Mouse (Mus musculus): Measurements from ENCODE around the gene Ube2e1. TPM values are rescaled to one million over a fixed set of nuclear protein-coding genes. Genes with fewer than 3 reads are reported as not detected.
A peak's percentile ranks its signal among the peaks of the same experiment; 100 is the strongest.

Gene Ube2e1
- polyA plus RNA-seq, 1 experiment from 2014 or later = 104 TPM

DNA sequence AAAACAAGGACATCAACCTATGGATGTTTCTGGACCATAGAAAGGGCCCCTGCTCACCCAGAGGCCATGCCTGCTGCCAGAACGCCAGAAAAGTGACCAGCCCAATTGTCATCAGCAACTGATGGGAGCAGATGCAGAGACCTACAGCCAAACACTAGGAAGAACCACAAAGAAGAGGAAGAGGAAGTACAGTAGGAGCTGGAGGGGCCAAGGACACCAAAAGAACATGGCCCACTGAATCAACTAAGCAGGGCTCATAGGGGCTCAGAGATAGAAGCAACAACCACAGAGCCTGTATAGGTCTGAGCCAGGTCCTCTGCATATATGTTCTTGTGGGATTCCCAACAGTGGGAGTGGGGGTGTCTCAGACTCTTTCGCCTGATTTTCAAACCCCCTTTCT, 34.2 kb downstream of the Ube2e1 start:
- Histone ChIP-seq H3K27ac (replicated peaks) (no peak overlapping the region), H3K27me3 (ENCODE audit: control insufficient read depth, insufficient read depth, low read length) (no peaks in the 10 kb centered on the region), H3K9me3 (ENCODE audit: control insufficient read depth, low read length) (no peaks in the 10 kb centered on the region), H3K9ac (ENCODE audit: low read length) (no peak overlapping the region), H3K4me1 (replicated peaks; ENCODE audit: control insufficient read depth, insufficient read depth) (no peaks in the 10 kb centered on the region), H3K4me3 (ENCODE audit: low read depth, low read length) (no peak overlapping the region), H3K4me2 (replicated peaks; ENCODE audit: low read depth) (no peak overlapping the region), H3K36me3 (ENCODE audit: control insufficient read depth, insufficient read depth, low read length) (no peaks in the 10 kb centered on the region)
- WGBS = 86% methylated on average over 2 of the region's 2 CpGs
- DNase-seq (ENCODE audit: low spot score) (no peak), ATAC-seq (ENCODE audit: low FRiP score, low TSS enrichment) (no peak)
- TF ChIP-seq EP300 (optimal IDR thresholded peaks at IDR 0.05) = no peak

DNA sequence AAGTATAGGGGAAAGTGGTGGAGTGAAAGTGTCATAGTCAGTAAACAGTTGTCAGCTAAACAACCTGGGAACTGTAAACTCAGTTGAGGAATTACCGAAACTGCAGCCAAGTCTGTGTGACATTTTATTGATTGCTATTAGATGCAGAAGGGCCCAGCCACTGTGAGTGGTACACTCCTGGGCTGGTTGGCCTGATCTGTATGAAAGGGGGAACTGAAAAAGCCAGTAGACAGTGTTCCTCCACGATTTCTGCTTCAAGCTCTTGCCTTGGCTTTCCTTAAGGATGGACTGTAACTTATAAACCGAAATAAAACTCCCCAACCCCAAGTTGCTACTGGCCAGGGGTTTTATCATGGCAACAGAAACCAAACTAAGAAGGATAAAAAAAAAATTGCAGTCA, 39.1 kb downstream of the Ube2e1 start:
- no peak overlapping the region for H3K9ac ChIP-seq (ENCODE audit: low read length)
- H3K4me3 ChIP-seq (ENCODE audit: low read depth, low read length) = no peak overlapping the region
- no peak overlapping the region for H3K27ac ChIP-seq (replicated peaks)
- 63% methylated on average over 3 of the region's 3 CpGs for WGBS
- no peak overlapping the region for H3K4me2 ChIP-seq (replicated peaks; ENCODE audit: low read depth)
- DNase-seq (ENCODE audit: low spot score) (no peak), ATAC-seq (ENCODE audit: low FRiP score, low TSS enrichment) (no peak)
- H3K4me1 ChIP-seq (replicated peaks; ENCODE audit: control insufficient read depth, insufficient read depth) = no peaks in the 10 kb centered on the region
- H3K27me3 ChIP-seq (ENCODE audit: control insufficient read depth, insufficient read depth, low read length) = no peaks in the 10 kb centered on the region
- H3K36me3 ChIP-seq (ENCODE audit: control insufficient read depth, insufficient read depth, low read length) = peaks cover 2% of the 10 kb centered on the region; the same call in 1 of the 2 replicates
- no peaks in the 10 kb centered on the region for H3K9me3 ChIP-seq (ENCODE audit: control insufficient read depth, low read length)
- no peak for TF ChIP-seq CTCF (IDR thresholded peaks at IDR 0.05; ENCODE audit: low read depth)
- no peak for TF ChIP-seq EP300 (optimal IDR thresholded peaks at IDR 0.05)

DNA sequence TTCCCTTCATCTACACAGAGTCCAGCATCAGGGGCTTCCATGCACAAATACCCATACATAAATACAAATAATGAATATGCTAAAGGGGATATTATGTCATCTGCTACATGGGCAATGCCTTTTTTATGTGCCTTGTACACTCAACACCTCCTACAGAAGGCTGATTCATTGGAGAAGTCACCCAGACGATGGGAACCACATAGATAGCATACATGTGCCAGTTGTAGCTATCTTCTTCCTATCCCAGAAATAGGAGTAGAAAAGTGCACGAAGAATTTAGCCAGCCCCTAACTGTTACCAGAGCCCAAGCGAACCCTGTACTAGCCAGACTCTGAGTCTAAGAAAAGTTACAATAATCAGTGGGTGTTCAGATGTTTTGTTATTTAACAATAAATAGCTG, 39.5 kb downstream of the Ube2e1 start:
- Histone ChIP-seq H3K4me3 (ENCODE audit: low read depth, low read length) (no peak overlapping the region), H3K36me3 (ENCODE audit: control insufficient read depth, insufficient read depth, low read length) (peaks cover 2% of the 10 kb centered on the region; the same call in 1 of the 2 replicates), H3K9me3 (ENCODE audit: control insufficient read depth, low read length) (no peaks in the 10 kb centered on the region), H3K9ac (ENCODE audit: low read length) (no peak overlapping the region), H3K27me3 (ENCODE audit: control insufficient read depth, insufficient read depth, low read length) (no peaks in the 10 kb centered on the region), H3K4me1 (replicated peaks; ENCODE audit: control insufficient read depth, insufficient read depth) (no peaks in the 10 kb centered on the region), H3K27ac (replicated peaks) (no peak overlapping the region), H3K4me2 (replicated peaks; ENCODE audit: low read depth) (no peak overlapping the region)
- WGBS = 88% methylated on average over 3 of the region's 3 CpGs
- DNase-seq (ENCODE audit: low spot score) = no peak
- no peak for TF ChIP-seq CTCF (IDR thresholded peaks at IDR 0.05; ENCODE audit: low read depth)
- TF ChIP-seq EP300 (optimal IDR thresholded peaks at IDR 0.05) = no peak
- ATAC-seq (ENCODE audit: low FRiP score, low TSS enrichment) = no peak

DNA sequence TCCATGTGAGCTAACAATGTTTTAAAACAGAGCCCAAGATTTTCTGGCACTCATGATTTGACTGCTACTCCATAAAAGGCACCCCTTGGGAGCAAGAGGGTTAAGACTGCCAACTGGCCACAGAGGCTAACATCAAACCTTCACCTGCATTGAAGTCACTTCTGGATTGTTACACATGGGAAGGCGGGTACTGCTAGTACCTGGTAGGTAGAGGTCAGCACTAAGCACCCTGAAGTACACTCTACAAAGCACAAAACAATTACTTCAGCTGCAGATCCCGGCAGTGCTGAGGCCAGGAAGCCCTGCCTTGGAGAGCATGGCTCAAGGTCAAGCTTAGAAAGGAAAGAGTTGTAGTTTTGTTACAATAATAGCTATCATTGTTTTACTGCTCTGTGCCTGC, 44.3 kb downstream of the Ube2e1 start:
- no peak overlapping the region for H3K4me2 ChIP-seq (replicated peaks; ENCODE audit: low read depth)
- 64% methylated on average over 2 of the region's 2 CpGs for WGBS
- DNase-seq (ENCODE audit: low spot score) (no peak), ATAC-seq (ENCODE audit: low FRiP score, low TSS enrichment) (peak; percentile 57)
- no peaks in the 10 kb centered on the region for H3K4me1 ChIP-seq (replicated peaks; ENCODE audit: control insufficient read depth, insufficient read depth)
- no peaks in the 10 kb centered on the region for H3K27me3 ChIP-seq (ENCODE audit: control insufficient read depth, insufficient read depth, low read length)
- H3K4me3 ChIP-seq (ENCODE audit: low read depth, low read length) = no peak overlapping the region
- H3K36me3 ChIP-seq (ENCODE audit: control insufficient read depth, insufficient read depth, low read length) = peaks cover 2% of the 10 kb centered on the region; the same call in 1 of the 2 replicates
- no peaks in the 10 kb centered on the region for H3K9me3 ChIP-seq (ENCODE audit: control insufficient read depth, low read length)
- TF ChIP-seq CTCF (IDR thresholded peaks at IDR 0.05; ENCODE audit: low read depth) = no peak
- no peak for TF ChIP-seq EP300 (optimal IDR thresholded peaks at IDR 0.05)
- H3K27ac ChIP-seq (replicated peaks) = no peak overlapping the region
- no peak overlapping the region for H3K9ac ChIP-seq (ENCODE audit: low read length)

DNA sequence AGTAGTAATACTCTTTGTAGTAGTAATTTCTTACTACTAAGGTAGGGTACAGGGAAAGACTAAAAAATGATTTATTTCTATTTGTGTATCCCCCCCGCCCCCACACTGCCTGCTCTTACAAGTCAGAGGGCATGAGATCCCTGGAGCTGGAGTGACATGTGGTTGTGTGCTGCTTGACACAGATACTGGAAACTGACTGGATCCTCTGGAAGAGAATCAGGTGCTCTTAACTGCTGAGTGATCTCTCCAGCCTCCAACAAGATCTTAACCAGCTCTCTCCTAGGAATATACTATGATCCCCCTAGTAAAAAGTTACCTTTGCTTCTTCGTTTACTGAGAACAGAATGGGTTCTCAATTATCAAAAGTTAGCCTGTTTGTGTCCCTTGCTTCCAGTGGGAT, 45.2 kb downstream of the Ube2e1 start:
- H3K36me3 ChIP-seq (ENCODE audit: control insufficient read depth, insufficient read depth, low read length) = peaks cover 5% of the 10 kb centered on the region; the same call in 1 of the 2 replicates

DNA sequence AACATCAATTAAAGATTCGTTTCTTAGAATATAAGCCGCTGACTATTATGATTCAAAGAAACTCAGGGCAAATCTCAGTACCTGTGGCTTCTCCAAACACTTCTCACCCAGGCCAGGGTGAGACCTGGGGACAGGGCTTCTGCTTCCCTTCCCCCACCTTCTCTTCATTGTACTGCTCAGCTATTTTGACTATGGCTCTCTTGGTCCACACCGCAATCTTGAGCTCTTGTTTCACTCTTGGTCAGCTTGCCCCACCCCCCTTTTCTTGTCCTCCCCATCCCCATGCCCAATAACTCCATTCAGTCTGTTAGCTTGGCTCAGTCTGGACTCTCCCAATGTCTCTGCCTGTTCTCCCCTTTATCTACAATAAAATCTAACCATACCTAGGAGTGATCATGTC, 46.2 kb downstream of the Ube2e1 start:
- no peak overlapping the region for H3K4me2 ChIP-seq (replicated peaks; ENCODE audit: low read depth)
- H3K4me3 ChIP-seq (ENCODE audit: low read depth, low read length) = no peak overlapping the region
- H3K27ac ChIP-seq (replicated peaks) = no peak overlapping the region
- WGBS = 68% methylated on average over 3 of the region's 3 CpGs
- DNase-seq (ENCODE audit: low spot score) (no peak), ATAC-seq (ENCODE audit: low FRiP score, low TSS enrichment) (no peak; the same call in 1 of the 2 replicates)
- no peaks in the 10 kb centered on the region for H3K9me3 ChIP-seq (ENCODE audit: control insufficient read depth, low read length)
- H3K36me3 ChIP-seq (ENCODE audit: control insufficient read depth, insufficient read depth, low read length) = peaks cover 5% of the 10 kb centered on the region; the same call in 1 of the 2 replicates
- no peaks in the 10 kb centered on the region for H3K27me3 ChIP-seq (ENCODE audit: control insufficient read depth, insufficient read depth, low read length)
- no peak overlapping the region for H3K9ac ChIP-seq (ENCODE audit: low read length)
- TF ChIP-seq EP300 (optimal IDR thresholded peaks at IDR 0.05) (no peak), CTCF (IDR thresholded peaks at IDR 0.05; ENCODE audit: low read depth) (no peak)
- no peaks in the 10 kb centered on the region for H3K4me1 ChIP-seq (replicated peaks; ENCODE audit: control insufficient read depth, insufficient read depth)

More for the DNA sequence above, 45.2 kb downstream of the Ube2e1 start:
- Histone ChIP-seq H3K27ac (replicated peaks) (no peak overlapping the region; the same call in 1 of the 2 replicates), H3K4me2 (replicated peaks; ENCODE audit: low read depth) (no peak overlapping the region), H3K4me1 (replicated peaks; ENCODE audit: control insufficient read depth, insufficient read depth) (no peaks in the 10 kb centered on the region), H3K9me3 (ENCODE audit: control insufficient read depth, low read length) (no peaks in the 10 kb centered on the region), H3K27me3 (ENCODE audit: control insufficient read depth, insufficient read depth, low read length) (no peaks in the 10 kb centered on the region), H3K4me3 (ENCODE audit: low read depth, low read length) (no peak overlapping the region), H3K9ac (ENCODE audit: low read length) (no peak overlapping the region)
- DNase-seq (ENCODE audit: low spot score) (no peak), ATAC-seq (ENCODE audit: low FRiP score, low TSS enrichment) (no peak)
- WGBS = 93% methylated on average over 2 of the region's 2 CpGs
- TF ChIP-seq EP300 (optimal IDR thresholded peaks at IDR 0.05) (no peak), CTCF (IDR thresholded peaks at IDR 0.05; ENCODE audit: low read depth) (no peak)

Measured in stomach, postnatal 0 days (tissue).